Mouse (Mus musculus) intestine, embryonic 14.5 days (tissue): ENCODE measurements around the gene Vmn1r18. TPM values are rescaled to one million over a fixed set of nuclear protein-coding genes. Genes with fewer than 3 reads are reported as not detected.
"Not testable (repeated sequence)": the region's sequence is repeated elsewhere in the genome, so short reads cannot be mapped to it uniquely, and the experiment has no call there.

Experiments used
- ATAC-seq: fragments of 200-750 bp; cut with Nextera tagmentation; replicated peaks from 2 replicates; pipeline ENCODE4 v1.8.0; 2017; ENCODE audit warnings: low read depth, moderate number of reproducible peaks, moderate TSS enrichment, moderate library complexity; ENCODE audit not compliant: low FRiP score, low TSS enrichment
- DNase-seq: peaks from one replicate; pipeline ENCODE4 v3.0.0-alpha.2; 2018; ENCODE audit warnings: low spot score
- H3K27ac ChIP-seq: fragments of 300-500 bp; sonication (generic); 2 replicates; pipeline ENCODE4 v1.5.1; 2014; ENCODE audit warnings: low read depth, mild to moderate bottlenecking, control low read depth
- H3K27me3 ChIP-seq: fragments of 300-500 bp; sonication (generic); replicated peaks from 2 replicates; pipeline ENCODE4 v1.6.1; 2014; ENCODE audit warnings: low read length, control low read depth; ENCODE audit not compliant: control insufficient read depth, insufficient read depth
- H3K36me3 ChIP-seq: fragments of 300-500 bp; sonication (generic); 2 replicates; pipeline ENCODE4 v1.6.1; 2014; ENCODE audit warnings: low read length, control low read depth; ENCODE audit not compliant: control insufficient read depth, insufficient read depth
- H3K4me1 ChIP-seq: fragments of 300-500 bp; sonication (generic); replicated peaks from 2 replicates; pipeline ENCODE4 v1.6.1; 2014; ENCODE audit warnings: low read length, control low read depth, mixed read lengths; ENCODE audit not compliant: control insufficient read depth, insufficient read depth
- H3K4me2 ChIP-seq: fragments of 300-500 bp; sonication (generic); 2 replicates; pipeline ENCODE4 v1.6.1; 2014; ENCODE audit warnings: low read length
- H3K4me3 ChIP-seq: fragments of 300-500 bp; sonication (generic); 2 replicates; pipeline ENCODE4 v1.5.1; 2014; ENCODE audit warnings: low read depth, low read length, control low read depth, mixed read lengths
- H3K9ac ChIP-seq: fragments of 300-500 bp; sonication (generic); 2 replicates; pipeline ENCODE4 v1.6.1; 2014; ENCODE audit warnings: mild to moderate bottlenecking, low read length
- H3K9me3 ChIP-seq: fragments of 300-500 bp; sonication (generic); 2 replicates; pipeline ENCODE4 v1.6.1; 2016; ENCODE audit warnings: low read length, control low read depth; ENCODE audit not compliant: control insufficient read depth
- whole genome bisulfite sequencing: fragments of 180-500 bp; shearing (Covaris S2); extraction: QIAGEN DNeasy Blood & Tissue Kit; methylation state at CpG from one replicate; pipeline ENCODE4 v1.1.7; 2014; 5-methylcytosine and 5-hydroxymethylcytosine counted together
- polyA plus RNA-seq: library from polyadenylated mRNA; unstranded; fragments of >200 nt; fragmentation: Nextera tagmentation; extraction: Ambion mirVana; gene quantifications from 2 replicates; pipeline ENCODE4 v1.2.1, GENCODE M21; 2014

Vmn1r18 gene
- not detected in 2 replicates for polyA plus RNA-seq

DNA sequence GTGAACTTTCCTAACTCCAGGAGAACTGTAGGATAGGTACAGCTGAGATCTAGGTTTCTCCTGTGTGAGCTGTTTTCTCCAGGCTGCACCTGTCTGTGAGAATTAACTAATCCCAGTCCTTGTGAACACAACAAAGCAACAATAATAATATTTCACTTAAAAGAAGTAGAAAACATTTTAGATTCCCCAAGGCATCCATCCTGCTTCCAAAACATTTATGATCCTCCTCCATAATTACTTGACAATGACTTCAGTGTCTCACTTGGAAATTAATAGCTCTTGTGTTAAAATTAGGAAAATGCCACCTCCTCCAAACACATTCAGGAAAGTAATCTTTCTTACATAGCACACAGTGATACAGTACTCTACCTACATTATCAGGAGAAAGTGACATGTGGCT, at the start of gene Vmn1r18:
Gene Vmn1r18 (minus strand): TSS at position 101 of the 400 bp plus-strand sequence.
- H3K9me3 ChIP-seq: no peaks in the 10 kb centered on the region
- ATAC-seq (no peak), DNase-seq (no peak)
- H3K9ac ChIP-seq: no peak within 1 kb of the TSS
- H3K4me1 ChIP-seq: no peaks in the 10 kb centered on the region
- no peak within 1 kb of the TSS for H3K27ac ChIP-seq
- no peak within 1 kb of the TSS for H3K4me2 ChIP-seq
- H3K27me3 ChIP-seq: no peaks in the 10 kb centered on the region
- H3K4me3 ChIP-seq: no peak within 1 kb of the TSS
- no peaks in the 10 kb centered on the region for H3K36me3 ChIP-seq

DNA sequence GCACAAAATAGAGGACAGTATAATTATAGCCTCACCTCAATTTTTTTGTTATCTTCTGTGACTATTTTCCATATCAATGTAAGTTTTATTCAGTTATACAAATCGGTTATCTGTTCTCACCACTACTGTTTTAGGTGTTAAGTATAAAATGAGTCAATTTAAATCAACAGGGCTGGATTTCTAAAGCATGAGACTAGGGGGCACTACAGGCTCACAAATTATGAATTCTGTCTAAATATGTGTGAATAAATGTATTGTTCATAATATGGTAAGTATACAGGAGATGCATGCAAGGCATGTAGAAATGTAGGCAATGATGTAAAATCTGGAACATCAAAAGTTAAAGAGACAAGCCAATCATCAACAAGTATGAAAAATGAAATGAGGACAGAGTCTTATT, 35.6 kb upstream of the Vmn1r18 start:
- no peaks in the 10 kb centered on the region for H3K36me3 ChIP-seq
- H3K27ac ChIP-seq: no peak overlapping the region
- WGBS: 88% methylated on average over 1 of the region's 1 CpGs
- H3K4me1 ChIP-seq: no peaks in the 10 kb centered on the region
- no peaks in the 10 kb centered on the region for H3K27me3 ChIP-seq
- no peak for DNase-seq
- ATAC-seq: no peak
- H3K9ac ChIP-seq: no peak overlapping the region
- H3K4me2 ChIP-seq: no peak overlapping the region
- no peaks in the 10 kb centered on the region for H3K9me3 ChIP-seq
- H3K4me3 ChIP-seq: no peak overlapping the region

DNA sequence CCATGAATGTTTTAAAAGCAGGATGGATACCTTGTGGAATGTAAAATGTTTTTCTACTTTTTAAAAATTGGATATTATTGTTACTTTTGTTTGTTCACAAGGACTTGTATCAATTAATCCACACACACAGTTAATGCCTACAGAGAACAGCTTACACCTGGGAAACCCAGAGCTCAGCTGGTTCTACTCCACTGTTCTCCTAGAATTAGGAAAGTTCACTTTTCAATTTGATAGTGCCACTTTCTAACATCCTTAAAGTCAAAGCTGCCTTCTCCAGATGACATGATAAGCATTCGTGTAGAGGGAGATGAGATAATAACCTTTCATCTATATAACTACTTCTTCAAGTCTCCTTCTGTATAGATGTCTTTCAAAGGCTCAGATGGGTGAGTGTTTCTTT, 33.0 kb upstream of the Vmn1r18 start, which contains the start of gene Vmn1r20:
Gene Vmn1r20 (plus strand): TSS at position 301 of the 400 bp plus-strand sequence.
- no peaks in the 10 kb centered on the region for H3K4me1 ChIP-seq

DNA sequence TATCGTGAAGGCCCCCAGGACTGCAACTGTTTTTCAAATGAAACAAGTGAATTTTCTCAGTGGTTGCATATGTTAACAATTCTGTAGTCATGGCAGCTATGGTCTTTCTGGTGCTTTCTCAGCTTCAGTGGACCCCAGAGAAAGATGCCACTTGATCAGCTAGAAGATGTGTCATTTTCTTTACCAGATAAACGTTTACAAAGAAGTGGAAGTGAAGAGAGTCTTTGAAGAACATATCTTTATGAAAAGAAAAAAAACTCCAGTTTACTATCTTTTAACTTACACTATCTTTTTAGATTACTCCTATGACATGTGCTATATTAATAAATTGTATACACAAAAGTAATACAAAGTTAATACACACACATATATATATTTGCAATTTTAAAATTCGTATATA, 7.9 kb upstream of the Vmn1r18 start, which contains the start of gene Vmn1r19:
Gene Vmn1r19 (plus strand): TSS at position 301 of the 400 bp plus-strand sequence.
- not testable (repeated sequence) for H3K36me3 ChIP-seq, ATAC-seq, H3K9me3 ChIP-seq, H3K27me3 ChIP-seq, H3K4me1 ChIP-seq, H3K9ac ChIP-seq, DNase-seq, H3K4me2 ChIP-seq, H3K27ac ChIP-seq, H3K4me3 ChIP-seq
- 69% methylated on average over 3 of the region's 3 CpGs for WGBS

More for the DNA sequence above, 33.0 kb upstream of the Vmn1r18 start, which contains the start of gene Vmn1r20:
- no peaks in the 10 kb centered on the region for H3K36me3 ChIP-seq
- no peak for ATAC-seq
- H3K4me2 ChIP-seq: no peak within 1 kb of the TSS
- H3K9ac ChIP-seq: no peak within 1 kb of the TSS
- WGBS: 57% methylated on average over 1 of the region's 1 CpGs
- no peak within 1 kb of the TSS for H3K4me3 ChIP-seq
- H3K9me3 ChIP-seq: no peaks in the 10 kb centered on the region
- no peaks in the 10 kb centered on the region for H3K27me3 ChIP-seq
- no peak within 1 kb of the TSS for H3K27ac ChIP-seq
- DNase-seq: no peak

DNA sequence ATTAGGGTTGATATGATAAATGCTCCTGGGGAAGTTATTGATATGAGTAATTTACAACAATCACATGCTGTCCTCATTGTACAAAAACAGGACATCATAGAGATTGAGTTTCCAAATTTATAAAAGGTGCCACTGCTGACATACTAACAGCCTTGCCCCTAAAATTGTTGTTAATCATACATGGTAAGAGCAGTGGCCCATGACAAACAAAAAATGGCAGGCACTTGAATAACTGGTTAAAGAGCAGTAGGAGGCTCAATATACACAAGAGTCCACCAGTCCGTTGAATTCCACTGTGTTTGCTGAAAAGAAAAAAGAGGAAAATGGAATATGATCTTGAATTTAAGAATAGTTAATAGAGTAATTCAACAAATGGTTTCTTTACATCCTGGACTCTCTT, 28.1 kb downstream of the Vmn1r18 start:
- Histone ChIP-seq H3K36me3 (no peaks in the 10 kb centered on the region), H3K4me2 (no peak overlapping the region), H3K4me3 (no peak overlapping the region), H3K9ac (no peak overlapping the region), H3K4me1 (no peaks in the 10 kb centered on the region), H3K27ac (no peak overlapping the region), H3K27me3 (no peaks in the 10 kb centered on the region), H3K9me3 (no peaks in the 10 kb centered on the region)
- ATAC-seq (no peak), DNase-seq (no peak)
- WGBS: 96% methylated on average over 1 of the region's 1 CpGs

DNA sequence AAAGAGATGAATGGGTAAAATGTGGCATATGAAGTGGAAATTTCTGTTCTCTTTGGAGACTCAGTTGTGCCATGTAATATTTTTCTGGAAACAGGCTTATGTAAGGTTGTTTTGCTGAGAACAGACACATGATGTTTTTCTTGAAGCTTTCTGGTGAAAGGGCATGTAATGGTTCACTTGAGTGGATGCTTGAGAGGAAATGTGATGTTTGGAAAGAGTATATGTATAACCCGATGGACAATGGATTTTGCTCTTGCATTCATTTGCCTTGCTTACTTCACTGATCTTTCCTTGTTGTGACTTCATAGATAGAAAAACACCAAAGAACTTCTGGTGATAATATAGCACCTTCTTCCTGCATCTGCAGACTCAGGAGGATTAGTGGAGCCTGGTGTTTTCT, 29.7 kb downstream of the Vmn1r18 start:
- H3K4me3 ChIP-seq, H3K9me3 ChIP-seq, ATAC-seq, H3K27ac ChIP-seq, H3K4me2 ChIP-seq, H3K36me3 ChIP-seq, H3K4me1 ChIP-seq, H3K9ac ChIP-seq, H3K27me3 ChIP-seq, DNase-seq: not testable (repeated sequence)
- 91% methylated on average over 1 of the region's 1 CpGs for WGBS

DNA sequence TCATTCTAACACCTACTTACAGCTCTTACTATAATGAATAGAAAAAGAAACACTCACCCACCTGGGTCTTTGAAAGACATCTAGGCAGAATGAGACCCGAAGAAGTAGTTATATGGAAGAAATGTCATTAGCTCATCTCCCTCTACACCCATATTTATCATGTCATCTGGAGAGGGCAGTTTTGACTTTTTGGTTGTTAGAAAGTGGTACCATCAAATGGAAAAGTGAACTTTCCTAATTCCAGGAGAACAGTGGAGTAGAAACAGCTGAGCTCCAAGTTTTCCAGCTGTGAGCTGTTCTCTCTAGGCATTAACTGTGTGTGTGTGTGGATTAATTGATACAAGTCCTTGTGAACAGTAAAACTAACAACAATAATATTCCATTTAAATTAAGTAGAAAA, 32.0 kb downstream of the Vmn1r18 start, which contains the start of gene Vmn1r17:
Gene Vmn1r17 (minus strand): TSS at position 101 of the 400 bp plus-strand sequence.
- Histone ChIP-seq H3K4me1 (no peaks in the 10 kb centered on the region), H3K4me2 (no peak within 1 kb of the TSS), H3K9ac (no peak within 1 kb of the TSS), H3K27me3 (no peaks in the 10 kb centered on the region), H3K4me3 (no peak within 1 kb of the TSS), H3K27ac (no peak within 1 kb of the TSS), H3K36me3 (no peaks in the 10 kb centered on the region), H3K9me3 (no peaks in the 10 kb centered on the region)
- 82% methylated on average over 1 of the region's 1 CpGs for WGBS
- ATAC-seq: no peak
- DNase-seq: no peak

DNA sequence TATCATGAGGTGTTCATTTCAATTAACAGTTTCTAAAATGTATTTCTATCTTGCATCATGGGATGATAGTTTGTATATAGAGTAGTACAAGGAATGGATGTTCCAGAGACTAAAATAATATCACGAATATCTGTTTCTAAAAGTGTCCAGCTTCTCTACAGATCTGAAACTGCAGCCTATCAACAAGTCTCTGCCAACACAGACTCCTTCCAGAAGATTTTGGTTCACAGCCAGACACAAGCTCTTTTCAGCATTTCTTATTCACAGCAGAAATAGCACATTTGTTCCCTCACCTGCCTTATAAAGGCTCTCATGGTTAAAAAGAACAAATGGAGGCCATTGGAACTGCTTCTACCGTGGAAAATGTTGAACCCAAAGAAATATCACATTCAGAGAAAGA, 38.7 kb downstream of the Vmn1r18 start:
- H3K9me3 ChIP-seq: no peaks in the 10 kb centered on the region
- no peak for ATAC-seq
- no peak overlapping the region for H3K27ac ChIP-seq
- no peak for DNase-seq
- H3K9ac ChIP-seq: no peak overlapping the region
- no peak overlapping the region for H3K4me2 ChIP-seq
- 80% methylated on average over 2 of the region's 2 CpGs for WGBS
- no peaks in the 10 kb centered on the region for H3K36me3 ChIP-seq
- no peaks in the 10 kb centered on the region for H3K4me1 ChIP-seq
- no peaks in the 10 kb centered on the region for H3K27me3 ChIP-seq
- H3K4me3 ChIP-seq: no peak overlapping the region

DNA sequence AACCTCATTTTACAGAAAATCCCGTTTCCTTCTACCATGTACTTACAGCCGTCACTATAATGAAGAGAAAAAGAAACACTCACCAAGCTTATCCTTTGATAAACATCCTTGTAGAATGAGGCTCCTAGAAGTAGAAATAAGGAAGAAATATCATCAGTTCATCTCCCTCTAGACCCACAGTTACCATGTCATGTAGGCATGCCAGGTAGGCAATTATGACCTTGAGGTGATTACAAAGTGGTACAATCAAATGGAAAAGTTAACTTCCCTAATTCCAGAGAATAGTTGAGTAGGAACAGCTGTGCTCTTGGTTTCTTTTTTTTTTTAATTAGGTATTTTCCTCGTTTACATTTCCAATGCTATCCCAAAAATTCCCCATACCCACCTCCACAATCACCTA, 66.2 kb downstream of the Vmn1r18 start, which contains the start of gene Vmn1r16:
Gene Vmn1r16 (minus strand): TSS at position 101 of the 400 bp plus-strand sequence.
- Histone ChIP-seq H3K27ac (no peak within 1 kb of the TSS), H3K9ac (no peak within 1 kb of the TSS), H3K4me3 (no peak within 1 kb of the TSS), H3K36me3 (no peaks in the 10 kb centered on the region), H3K27me3 (no peaks in the 10 kb centered on the region), H3K4me1 (no peaks in the 10 kb centered on the region), H3K4me2 (no peak within 1 kb of the TSS), H3K9me3 (no peaks in the 10 kb centered on the region)
- DNase-seq (no peak), ATAC-seq (no peak)
- WGBS: 77% methylated on average over 3 of the region's 3 CpGs
